Mouse (Mus musculus): ENCODE measurements around the gene Slc12a3.

GRCm38 (mm10) chr8:94296312-94296991, 32.5 kb upstream of the Slc12a3 start:
- TF ChIP-seq SMC3 (IDR thresholded peaks at IDR 0.05; ENCODE audit: low read depth, low read length), result no peak
- TF ChIP-seq CTCF (conservative IDR thresholded peaks at IDR 0.05 in 1 of 2, IDR thresholded peaks at IDR 0.05 in 1 of 2; ENCODE audit: low read depth in 2 of 2, low read length in 2 of 2), result no peak
- no peak for TF ChIP-seq ZC3H11A (IDR thresholded peaks at IDR 0.05; ENCODE audit: low read depth, low read length)
- TF ChIP-seq POLR2A (IDR thresholded peaks at IDR 0.05; ENCODE audit: low read depth, low read length), result no peak
- TF ChIP-seq JUND (conservative IDR thresholded peaks at IDR 0.05; ENCODE audit: low read depth, low read length), result no peak
- no peak for TF ChIP-seq ETS1 (conservative IDR thresholded peaks at IDR 0.05; ENCODE audit: low read depth, low read length)
- TF ChIP-seq ZKSCAN1 (IDR thresholded peaks at IDR 0.05; ENCODE audit: borderline replicate concordance, low read depth, low read length), result no peak
- TF ChIP-seq E2F4 (IDR thresholded peaks at IDR 0.05; ENCODE audit: insufficient replicate concordance, low read depth, low read length), result no peak
- TF ChIP-seq GABPA (IDR thresholded peaks at IDR 0.05; ENCODE audit: insufficient replicate concordance, low read depth, low read length), result no peak
- TF ChIP-seq ELF1 (IDR thresholded peaks at IDR 0.05; ENCODE audit: low read depth, low read length), result no peak
- TF ChIP-seq EP300 (IDR thresholded peaks at IDR 0.05; ENCODE audit: low read length), result no peak
- no peak for TF ChIP-seq USF1 (IDR thresholded peaks at IDR 0.05; ENCODE audit: low read depth, low read length)
- no peak for TF ChIP-seq CHD1 (IDR thresholded peaks at IDR 0.05; ENCODE audit: low read depth, low read length)

Data from CH12.LX (cell line).